Mouse (Mus musculus) embryo, embryonic 10 days (tissue): Measurements from ENCODE around the gene Samhd1.

ENCODE experiments used
- DNase-seq: peaks from one replicate; pipeline ENCODE4 v3.0.0-alpha.2; 2015; ENCODE audit warnings: low spot score

Samhd1 gene

DNA sequence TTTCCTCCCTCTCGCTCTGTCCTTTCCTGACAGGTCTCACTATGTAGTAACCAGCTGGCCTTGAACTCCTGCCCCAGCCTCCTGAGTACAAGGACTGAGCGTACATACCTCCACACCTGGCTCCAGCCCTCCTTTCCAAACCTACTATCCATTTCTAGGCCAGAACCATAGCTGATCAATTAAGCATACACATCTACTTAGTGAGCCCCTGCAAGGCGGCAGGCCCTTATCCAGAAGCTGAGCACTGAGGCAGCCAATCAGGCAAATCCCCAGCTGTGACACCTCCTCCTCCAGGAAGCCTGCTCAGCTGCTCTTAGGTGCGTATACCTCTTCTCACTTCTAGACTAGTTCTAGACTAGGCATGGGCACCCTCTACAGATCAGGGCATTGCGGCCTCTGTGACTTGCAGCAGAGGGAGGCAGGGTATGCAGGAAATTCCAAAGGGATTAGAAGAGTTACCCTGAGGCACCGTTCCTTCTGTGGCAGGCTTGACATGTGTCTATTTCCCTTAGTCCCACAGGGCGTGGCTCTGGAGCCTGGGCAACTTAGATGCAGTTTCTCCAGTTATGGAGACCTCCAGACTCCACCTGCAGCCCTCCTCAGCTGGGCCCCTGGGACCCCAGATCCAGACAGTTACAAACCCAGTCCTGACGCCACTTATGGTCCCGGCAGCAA, 62.6 kb downstream of the Samhd1 start:
- DNase-seq = peak; percentile 28

DNA sequence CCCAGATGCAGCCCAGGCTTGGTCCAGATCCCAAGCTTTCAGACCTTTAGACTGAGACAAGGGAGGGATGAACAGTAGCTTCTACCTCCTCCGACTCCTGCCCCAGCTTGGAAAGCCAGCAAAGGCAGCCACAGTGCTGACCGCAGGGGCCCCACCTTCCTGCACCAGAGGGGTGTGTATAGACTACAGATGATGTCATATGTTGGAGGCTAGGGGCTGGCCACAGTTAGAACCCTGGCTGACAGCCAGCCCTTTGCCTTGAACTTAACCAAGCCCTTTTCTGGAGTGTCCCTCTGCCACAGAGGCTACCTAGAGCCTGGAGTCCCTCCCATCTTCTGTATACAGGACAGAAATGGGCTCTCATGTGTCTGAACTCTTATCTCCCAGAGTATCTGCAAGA, 63.5 kb downstream of the Samhd1 start:
- DNase-seq = no peak

DNA sequence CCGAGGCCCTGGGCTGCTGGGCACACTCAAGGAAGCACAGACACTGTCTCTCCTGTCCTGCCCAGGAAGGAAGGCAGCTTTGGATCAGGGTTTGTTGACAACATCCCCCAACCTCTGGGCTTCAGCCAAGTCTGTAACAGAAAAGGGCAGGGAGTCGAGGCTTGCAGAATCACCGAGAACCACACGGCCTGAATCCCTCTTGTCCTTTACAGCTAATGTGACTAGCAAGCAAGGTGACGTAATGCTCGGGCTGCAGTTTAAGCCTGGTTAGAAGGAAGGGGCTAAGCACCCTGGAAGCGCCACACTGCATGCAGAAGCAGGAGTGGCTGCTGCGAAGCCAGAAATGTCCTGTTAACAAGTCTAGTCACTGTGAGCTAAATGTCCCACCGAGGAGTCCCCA, 64.7 kb downstream of the Samhd1 start:
- no peak for DNase-seq

DNA sequence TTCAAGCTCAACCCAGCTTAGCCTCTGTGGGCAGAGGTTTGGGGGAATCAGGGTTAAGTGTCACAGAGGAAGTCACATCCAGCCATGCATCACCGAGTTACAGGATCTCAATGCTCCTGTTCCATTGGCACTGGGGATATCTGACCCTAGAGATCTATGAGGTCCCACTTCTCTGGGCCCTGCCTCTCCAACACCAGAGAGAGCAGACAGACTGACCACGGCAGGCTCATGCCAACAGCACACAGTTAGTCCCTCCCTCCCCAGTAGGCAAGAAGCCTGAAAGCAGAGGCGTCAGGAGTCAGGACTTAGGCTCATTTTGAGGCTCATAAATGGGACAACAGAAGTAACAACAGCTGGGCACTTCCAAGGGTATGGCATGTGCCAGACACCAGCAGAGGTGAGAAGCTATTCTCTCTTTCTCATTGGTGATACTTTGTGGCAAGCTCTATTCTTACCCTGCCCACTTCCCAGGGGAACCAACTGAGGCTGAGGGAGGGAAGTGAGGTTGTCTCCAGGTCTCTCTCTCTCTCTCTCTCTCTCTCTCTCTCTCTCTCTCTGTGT, 65.2 kb downstream of the Samhd1 start:
- no peak for DNase-seq

DNA sequence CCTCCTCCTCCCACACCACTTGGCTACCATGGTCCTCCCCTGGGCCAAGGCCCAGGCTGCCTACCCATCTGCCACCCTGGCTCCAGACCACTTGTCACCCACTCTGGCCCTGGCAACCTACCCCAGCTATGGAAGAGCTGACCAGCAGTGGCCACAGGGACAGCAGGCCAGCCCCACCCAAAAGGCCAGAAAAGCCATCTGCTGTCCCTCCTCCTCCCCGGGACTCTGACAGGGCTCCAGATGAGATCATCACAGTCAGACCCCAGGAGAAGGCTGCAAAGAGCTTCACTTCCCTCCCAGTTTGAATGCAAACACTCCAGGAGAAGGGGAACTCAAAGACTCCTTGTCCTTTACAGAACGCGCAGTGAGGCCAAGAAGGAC, 65.7 kb downstream of the Samhd1 start:
- DNase-seq = no peak

DNA sequence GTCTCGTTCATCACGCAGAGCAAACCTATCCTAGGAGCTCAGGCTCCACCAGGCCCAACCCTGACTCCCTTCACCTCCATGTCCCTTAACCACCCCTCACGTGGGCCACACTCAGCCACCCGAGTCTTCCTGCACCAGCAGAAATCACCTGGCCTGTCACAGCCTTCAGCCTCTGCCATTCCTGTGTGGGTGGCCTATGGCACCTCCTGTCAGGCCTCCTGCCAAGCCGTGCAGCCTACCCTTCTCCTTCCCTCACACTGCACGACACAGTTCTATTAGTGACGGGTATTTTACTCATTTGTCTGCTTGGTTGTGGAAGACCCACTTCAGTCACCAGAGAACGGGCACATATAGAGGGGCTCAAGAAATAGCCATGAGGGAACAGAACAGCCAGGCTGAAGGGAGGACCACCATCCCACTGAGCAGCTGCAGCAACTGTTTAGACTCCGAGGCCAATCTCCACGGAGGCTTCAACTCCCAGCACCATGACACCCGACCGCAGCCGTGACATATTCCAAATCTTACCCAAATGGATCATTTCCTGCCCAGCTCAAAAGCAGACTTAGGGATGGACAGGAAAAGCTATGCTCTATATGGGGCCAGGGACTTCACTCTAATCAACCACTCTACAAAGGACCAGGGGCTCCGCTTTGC, 66.2 kb downstream of the Samhd1 start:
- DNase-seq = no peak

DNA sequence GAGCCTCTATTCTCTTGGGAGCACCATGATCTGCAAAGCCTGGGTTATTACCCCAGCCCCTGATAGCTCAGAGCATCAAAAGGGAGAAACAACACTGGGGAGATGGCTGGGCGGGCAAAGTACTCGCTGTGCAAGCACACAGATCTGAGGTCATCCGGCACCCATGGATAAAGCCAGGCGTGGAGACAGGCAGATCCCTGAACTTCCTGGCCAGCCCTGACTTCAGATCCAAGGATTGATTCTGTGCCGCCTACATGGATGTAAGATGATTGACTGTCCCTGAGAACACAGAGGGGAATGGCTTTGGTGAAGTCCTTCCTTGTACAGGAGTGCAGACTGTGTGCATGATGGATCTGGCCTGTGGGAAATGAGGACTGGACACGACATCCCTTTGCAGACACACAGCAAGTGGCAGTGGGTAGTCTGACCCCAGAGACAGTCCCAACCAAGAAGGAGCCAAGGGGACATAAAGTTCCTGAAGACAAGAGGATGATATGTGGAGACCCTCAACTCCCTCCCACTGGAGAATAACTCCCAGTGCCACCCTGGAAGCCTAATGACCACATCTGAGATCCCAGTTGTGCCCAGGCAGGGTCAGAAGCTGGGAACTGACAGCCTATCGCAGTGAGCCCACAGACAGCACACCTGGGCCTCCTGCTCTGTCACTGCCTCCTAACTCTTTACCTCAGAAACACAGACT, 68.2 kb downstream of the Samhd1 start:
- no peak for DNase-seq

DNA sequence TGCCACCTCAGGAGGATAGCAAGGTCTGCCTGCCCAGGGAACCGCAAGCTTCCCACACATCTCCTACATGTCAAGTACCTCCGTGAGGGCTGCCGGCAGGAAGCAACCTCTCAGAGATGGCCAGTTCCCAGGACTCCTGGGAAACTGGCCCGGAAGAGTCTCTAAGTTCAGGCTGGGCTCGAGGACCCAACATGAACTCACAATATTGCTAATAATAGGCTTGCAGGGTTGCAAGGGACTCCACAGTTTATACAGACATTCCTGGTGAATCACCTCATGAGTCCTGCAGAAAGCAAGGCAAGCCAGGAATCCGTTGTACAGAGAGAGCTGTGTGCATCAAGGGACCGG, 69.2 kb downstream of the Samhd1 start:
- DNase-seq = no peak

DNA sequence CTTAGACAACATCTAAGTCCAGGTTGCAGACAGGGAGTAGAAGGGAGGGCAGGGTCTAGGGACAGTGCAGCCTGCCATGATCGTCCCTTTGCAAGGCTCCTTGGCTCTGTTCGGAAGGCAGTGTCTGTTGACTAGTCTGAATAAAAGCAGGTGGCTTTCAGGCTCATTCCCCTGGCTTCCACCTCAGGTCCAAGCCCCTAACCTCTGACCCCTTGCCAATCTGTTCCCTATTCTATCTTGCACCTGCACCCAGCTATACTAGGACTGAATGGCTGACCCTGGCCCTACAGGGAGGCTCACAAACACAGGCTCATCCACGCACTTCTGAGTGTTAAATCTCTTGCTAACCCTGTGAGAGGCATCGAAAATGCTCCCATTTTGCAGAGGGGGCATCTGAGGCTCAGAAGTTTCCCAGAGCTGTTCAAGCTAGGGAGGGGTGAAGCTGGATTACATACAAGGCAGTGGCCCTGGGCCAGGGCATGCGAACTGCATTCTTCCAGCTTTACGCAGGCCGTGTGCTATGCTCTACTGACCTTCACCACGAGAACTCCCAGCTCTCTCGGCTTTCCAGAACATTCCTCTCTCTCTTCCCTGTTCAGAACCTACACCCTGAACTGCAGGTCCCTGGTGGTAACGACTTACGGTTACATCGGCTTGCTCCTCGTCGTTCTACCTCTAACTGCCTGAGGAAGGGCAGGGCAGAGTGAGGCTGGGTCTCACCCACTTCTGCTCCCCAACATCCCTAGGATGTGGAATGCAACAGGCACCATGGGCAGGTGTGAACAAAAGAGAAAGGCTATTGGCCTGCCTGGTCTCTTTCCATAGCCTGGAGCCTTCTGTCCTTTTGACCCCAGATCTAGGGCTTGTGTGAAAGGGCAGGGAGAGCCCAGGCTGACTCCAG, 69.8 kb downstream of the Samhd1 start:
- no peak for DNase-seq

DNA sequence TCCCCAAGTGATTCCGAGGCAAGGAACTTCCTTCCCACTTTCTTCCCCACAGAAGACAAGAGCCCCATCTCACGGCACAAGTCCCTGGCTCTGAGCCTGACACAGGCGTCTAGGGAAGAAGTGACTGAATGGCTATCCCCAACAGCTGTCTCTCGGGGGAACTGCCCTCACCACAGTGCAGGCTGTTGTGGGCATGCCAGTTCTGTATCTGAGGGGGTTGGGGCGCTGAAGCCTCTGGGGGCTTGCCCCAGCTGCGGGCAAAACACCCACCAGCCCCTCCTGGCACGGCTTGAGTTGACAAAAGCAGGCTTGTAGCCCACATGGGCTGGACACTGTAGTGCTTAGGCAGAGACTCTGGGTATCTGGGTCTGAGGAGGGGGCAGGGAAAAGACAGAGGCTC, 70.9 kb downstream of the Samhd1 start:
- no peak for DNase-seq

DNA sequence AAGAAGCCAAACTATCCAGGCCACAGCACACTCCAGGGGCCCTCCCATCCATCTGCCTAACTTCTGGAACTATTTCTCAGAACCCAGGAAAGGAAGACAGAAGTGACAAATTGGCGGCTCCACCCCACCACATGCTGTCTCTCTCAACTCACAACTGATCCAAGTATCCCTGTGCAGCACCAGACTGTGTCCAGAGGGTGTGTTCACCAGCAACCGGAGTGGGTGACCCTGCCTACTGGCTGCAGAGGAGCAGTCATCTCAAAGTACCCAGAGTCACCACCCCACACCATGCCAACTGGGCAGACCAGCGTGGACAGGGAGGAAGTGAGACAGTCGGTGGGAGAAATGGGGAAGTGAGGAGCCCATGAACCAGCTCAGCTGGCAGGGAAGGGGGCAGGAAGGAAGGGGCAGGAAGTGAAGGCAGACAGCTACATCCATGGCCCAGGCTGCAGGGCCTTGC, 71.8 kb downstream of the Samhd1 start:
- DNase-seq = no peak

DNA sequence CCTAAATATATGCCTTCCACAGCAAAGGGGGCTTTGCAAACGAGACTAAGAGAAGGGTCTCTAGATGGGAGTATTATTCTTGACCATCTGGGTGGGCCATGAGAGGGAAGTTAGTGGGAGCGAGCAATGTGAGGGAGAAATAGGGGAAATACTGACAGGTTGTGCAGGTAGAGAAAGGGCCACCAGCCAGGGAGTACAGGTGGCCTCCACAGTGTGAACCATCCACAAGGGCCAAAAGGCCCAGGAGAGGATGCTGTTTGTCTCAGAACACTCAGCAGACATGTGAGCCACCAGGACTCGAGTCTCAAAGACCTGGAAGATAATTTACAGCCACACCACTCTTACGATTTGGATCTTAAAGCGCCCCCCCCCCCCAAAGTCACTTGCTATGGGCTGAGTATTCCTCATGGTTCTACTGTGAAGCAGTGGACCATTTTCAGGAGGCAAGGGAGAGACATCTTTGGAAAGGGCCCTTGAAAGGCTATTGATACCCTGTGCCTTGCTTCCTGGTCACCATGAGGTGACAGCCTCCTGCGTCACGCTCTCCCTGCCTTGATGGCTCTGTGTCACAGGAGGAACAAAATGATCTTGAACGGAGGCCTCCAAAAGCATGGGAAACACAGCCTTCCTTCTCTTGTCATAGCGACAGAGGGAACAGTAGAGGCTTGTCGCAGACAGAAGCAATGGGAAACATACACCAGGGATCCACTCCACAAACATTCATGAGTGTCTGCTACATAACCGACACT, 74.3 kb downstream of the Samhd1 start:
- DNase-seq = no peak

DNA sequence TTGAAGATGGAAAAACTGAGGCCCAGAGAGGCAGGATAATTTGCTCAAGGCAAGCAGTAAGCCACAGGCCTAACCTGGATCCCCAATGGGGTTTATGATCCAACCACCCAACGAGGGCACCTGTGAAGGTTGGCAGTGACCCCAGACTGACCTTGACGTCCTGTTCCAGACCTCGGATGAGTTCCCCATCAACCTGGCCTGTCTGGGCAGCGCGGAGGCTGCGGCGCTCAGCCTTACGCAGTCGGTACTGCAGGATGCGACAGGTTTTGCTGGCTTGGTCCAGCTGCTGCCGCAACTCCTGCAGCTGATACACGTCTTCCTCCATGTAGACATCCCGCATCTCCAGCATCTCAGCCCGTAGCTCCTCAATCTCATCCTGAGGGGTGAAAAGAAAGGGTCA, 75.0 kb downstream of the Samhd1 start:
- no peak for DNase-seq

DNA sequence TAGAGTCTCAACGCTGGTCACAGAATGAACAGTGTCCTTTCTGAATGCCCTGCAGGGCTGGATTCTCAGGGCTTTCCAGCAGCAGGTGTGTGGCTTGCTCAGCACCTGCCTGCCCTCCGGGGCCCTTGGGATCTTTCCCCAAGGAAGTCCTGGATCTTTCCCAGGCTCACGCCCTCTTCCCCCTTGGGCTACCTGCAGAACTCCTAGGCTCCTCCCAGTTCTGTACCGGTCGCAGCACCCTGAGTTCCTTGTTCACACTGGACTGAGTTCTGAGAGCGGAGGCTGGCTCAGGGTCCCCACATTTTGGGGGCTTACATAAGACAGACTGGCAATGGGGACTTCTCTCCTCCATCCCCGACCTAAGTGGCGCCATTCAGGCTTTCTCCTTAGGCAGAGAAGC, 75.9 kb downstream of the Samhd1 start:
- DNase-seq = no peak

DNA sequence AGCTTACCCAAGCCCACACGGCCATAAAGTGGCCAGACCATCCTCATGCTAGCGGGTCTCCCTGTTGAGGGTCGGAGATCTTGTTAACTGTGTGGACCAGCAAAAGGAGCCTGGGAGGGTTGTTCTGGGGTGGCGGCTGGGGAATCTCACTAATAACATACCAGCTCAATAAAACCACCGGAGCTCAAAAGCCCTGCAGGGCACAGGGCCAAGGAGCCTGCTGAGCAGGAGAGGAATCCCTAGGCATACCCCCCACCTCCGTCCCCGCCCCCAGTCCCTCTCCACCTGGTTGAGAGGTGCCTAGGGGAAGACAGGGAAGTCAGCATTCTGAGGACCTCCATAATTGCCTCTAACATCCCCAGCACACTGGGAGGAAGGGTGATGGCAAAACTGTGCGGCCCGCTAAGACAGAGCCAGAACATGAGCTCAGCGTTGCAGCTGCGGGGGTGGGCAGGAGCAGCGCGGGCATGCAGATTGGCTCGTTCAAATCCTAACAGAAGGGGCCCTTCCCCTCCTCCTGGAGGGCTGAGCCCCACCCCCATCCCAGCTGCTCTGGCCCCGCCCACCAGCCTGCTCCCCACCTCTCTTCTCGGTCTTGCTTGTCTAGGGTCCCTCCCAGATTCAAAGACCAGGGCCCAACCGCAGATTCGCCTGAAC, 76.6 kb downstream of the Samhd1 start:
- DNase-seq = peak; percentile 82

DNA sequence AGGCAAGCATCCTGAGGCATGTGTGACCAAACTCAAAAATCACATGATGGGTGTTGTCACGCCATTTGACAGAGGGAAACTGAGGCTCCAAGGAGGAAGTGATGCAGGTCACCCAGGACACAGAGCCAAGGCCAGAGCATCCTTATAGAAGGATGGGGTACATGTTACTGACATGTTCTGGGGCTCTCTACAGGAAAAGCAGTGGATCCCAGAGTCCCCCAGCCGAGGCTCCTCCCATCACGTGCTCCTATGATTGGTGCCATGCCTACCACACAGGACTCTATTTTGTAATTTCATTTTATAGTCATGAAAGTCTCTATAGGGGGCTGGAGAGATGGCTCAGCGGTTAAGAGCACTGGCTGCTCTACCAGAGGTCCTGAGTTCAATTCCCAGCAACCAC, 77.3 kb downstream of the Samhd1 start:
- no peak for DNase-seq

DNA sequence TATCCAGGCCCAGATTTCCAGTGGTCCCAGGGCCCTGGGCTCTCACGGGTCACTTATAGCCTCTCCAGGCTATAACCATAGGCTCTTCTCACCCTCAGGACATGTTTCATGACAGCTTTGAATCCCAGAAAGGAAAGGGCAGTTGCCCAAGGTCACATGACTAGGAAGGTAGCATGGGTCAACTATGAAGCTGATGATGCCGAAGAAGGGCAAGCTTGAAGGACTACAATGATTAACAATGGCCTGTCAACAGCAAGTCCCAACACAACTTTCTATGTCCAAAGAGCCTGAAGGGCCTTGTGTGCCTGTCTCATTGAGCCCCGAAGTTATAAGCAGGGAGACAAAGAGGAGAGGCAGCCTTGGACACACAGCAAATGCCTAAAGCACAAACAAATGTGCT, 77.9 kb downstream of the Samhd1 start:
- no peak for DNase-seq

DNA sequence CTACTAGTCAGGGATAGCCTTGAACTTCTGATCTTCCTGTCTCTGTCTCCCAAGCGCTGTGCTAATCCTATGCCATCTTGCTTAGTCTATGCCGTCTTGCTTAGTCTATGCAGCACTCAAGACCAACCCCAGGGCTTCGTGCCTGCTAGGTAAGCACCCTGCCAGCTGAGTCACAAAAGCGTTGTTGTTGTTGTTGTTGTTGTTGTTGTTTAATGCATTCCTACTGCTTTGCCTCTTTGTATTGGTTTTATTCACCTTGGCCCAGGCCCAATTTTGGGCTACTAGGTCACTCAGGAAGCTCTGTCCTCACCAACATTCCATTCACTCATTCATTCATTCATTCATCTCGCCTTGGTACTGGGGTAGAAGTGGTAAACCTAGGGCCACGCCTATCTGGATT, 79.3 kb downstream of the Samhd1 start:
- DNase-seq = no peak

DNA sequence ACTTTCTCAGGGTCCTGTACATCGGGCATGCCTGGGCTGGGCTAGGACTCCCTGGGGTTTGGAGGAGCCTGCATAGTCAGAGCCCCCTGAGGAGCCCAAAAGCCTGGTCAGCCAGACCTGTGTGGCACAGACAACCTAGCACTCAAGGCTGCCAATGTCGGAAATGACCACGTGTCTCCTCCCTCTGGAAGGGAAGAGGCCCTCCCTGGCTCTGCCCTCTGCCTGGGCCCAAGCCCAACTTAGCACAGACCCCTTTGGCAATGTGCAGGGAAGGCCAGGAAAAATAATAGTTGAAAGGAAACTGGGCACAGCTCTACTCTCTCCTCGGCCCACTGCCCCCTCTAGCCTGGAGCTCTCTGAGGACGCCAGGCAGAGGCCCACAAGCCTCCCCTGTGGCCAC, 80.2 kb downstream of the Samhd1 start:
- DNase-seq = no peak

DNA sequence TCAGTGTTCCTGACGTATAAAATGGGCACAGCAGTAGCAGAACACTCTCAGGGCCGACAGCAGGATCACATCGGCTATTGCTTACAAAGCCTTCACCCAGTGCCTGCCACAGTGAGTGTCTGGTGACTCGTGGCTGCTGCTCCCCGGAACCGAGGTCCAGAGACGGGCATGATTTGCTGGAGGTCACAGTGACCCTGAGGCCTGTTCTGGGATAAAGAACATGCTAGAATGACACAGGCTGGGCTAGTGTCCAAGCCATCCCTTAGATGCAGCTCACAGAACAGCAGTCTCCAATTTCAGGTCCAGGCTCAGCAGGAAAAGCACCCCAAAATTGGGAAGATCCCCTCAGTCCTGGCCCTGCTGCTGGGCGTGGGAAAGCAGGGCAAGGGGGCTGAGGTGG, 80.8 kb downstream of the Samhd1 start:
- DNase-seq = no peak

DNA sequence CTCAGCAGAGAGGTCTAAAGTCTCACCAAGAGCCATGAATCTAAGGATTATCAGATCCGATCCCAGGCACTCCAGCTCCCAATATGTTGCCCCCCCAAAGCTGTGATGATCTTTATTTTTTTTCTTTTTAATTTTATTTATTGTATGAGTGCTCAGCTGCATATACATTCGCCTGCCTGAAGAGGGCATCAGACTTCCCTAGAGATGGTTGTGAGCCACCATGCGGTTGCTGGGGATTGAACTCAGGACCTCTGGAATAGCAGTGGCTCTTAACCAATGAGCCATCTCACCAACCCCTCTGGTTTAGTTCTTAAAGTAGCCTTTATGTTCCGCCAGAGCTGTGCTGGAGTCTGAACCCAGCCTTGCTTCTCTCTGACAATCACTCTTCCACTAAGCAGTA, 81.3 kb downstream of the Samhd1 start:
- no peak for DNase-seq
